Mouse (Mus musculus) forebrain, embryonic 13.5 days (tissue): ENCODE results near the gene Rnft2. TPM values are rescaled to one million over a fixed set of nuclear protein-coding genes. Genes with fewer than 3 reads are reported as not detected.

Source experiments
- ATAC-seq: fragments of 200-750 bp; cut with Nextera tagmentation; 2 replicates; pipeline ENCODE4 v1.8.0; 2017
- H3K27ac ChIP-seq: fragments of 300-500 bp; sonication (generic); 2 replicates; pipeline ENCODE4 v1.5.1; 2015; ENCODE audit warnings: inconsistent platforms, mild to moderate bottlenecking, moderate library complexity
- H3K27me3 ChIP-seq: fragments of 300-500 bp; sonication (generic); 2 replicates; pipeline ENCODE4 v1.6.1; 2015; ENCODE audit warnings: mild to moderate bottlenecking, inconsistent platforms
- H3K36me3 ChIP-seq: fragments of 300-500 bp; sonication (generic); 2 replicates; pipeline ENCODE4 v1.6.1; 2015; ENCODE audit warnings: mild to moderate bottlenecking, inconsistent platforms; ENCODE audit not compliant: poor library complexity, severe bottlenecking
- H3K4me1 ChIP-seq: fragments of 300-500 bp; sonication (generic); 2 replicates; pipeline ENCODE4 v1.6.1; 2015; ENCODE audit warnings: inconsistent platforms
- H3K4me2 ChIP-seq: fragments of 300-500 bp; sonication (generic); 2 replicates; pipeline ENCODE4 v1.6.1; 2015; ENCODE audit warnings: inconsistent platforms, mild to moderate bottlenecking, moderate library complexity
- H3K4me3 ChIP-seq: fragments of 300-500 bp; sonication (generic); 2 replicates; pipeline ENCODE4 v1.5.1; 2015; ENCODE audit warnings: mild to moderate bottlenecking, inconsistent platforms
- H3K9ac ChIP-seq: fragments of 300-500 bp; sonication (generic); 2 replicates; pipeline ENCODE4 v1.6.1; 2015; ENCODE audit warnings: mild to moderate bottlenecking, inconsistent platforms
- H3K9me3 ChIP-seq: fragments of 300-500 bp; sonication (generic); replicated peaks from 2 replicates; pipeline ENCODE4 v1.6.1; 2016; ENCODE audit warnings: inconsistent platforms
- WGBS: fragments of 180-500 bp; shearing (Covaris S2); methylation state at CpG from one replicate; pipeline ENCODE4 v1.1.7; 2015; 5-methylcytosine and 5-hydroxymethylcytosine counted together
- polyA plus RNA-seq: library from polyadenylated mRNA; unstranded; fragments of >200 nt; fragmentation: Nextera tagmentation; extraction: Ambion mirVana; gene quantifications from 2 replicates; pipeline ENCODE4 v1.2.1, GENCODE M21; 2015

Rnft2 gene
- polyA plus RNA-seq, 1 experiment from 2014 or later: 7.0 TPM

- Histone ChIP-seq H3K4me3 (peak overlapping the region; percentile 54), H3K27ac (no peak overlapping the region), H3K9ac (peak overlapping the region; percentile 70), H3K9me3 (no peaks in the 10 kb centered on the region), H3K36me3 (no peaks in the 10 kb centered on the region), H3K27me3 (peaks cover 84% of the 10 kb centered on the region), H3K4me2 (peak overlapping the region; percentile 97), H3K4me1 (peaks cover 31% of the 10 kb centered on the region)
- peak; percentile 58 for ATAC-seq
- under 1% methylated on average over 70 of the region's 117 CpGs for WGBS
These were observed 75.4 kb downstream of the Rnft2 start for GRCm38 (mm10) chr5:118169222-118170221.

GRCm38 (mm10) chr5:118167561-118167995 lies 77.3 kb downstream of the Rnft2 start:
- no peaks in the 10 kb centered on the region for H3K9me3 ChIP-seq
- no peak overlapping the region for H3K4me3 ChIP-seq
- no peak overlapping the region for H3K27ac ChIP-seq
- H3K9ac ChIP-seq: no peak overlapping the region
- 56% methylated on average over 8 of the region's 8 CpGs for WGBS
- peaks cover 81% of the 10 kb centered on the region for H3K27me3 ChIP-seq
- H3K36me3 ChIP-seq: no peaks in the 10 kb centered on the region
- peaks cover 25% of the 10 kb centered on the region for H3K4me1 ChIP-seq
- H3K4me2 ChIP-seq: no peak overlapping the region
- no peak for ATAC-seq

- no peak for ATAC-seq
- Histone ChIP-seq H3K36me3 (no peaks in the 10 kb centered on the region), H3K27me3 (peaks cover 75% of the 10 kb centered on the region)
These were observed 79.5 kb downstream of the Rnft2 start for GRCm38 (mm10) chr5:118165462-118165861.

DNA sequence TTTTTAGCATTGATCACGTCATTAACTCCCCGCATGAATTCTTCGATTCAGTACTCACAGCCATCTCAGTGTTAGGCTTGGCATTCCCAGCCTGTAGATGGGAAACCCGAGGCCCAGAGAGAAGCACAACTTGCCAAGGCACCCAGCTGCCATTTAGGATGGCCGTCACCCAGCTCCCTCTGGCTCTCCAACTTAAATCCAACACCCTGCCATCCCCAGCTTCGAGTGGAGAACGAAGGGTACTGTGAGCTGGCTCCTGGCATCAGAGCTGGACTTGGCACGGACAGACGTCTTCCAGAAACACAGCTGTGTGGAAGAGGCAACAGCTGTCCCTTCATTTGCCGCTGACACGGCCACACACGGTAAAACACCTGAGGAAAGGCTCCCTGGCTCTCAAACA lies 80.3 kb downstream of the Rnft2 start, which contains the start of gene Hrk:
Gene Hrk (plus strand): TSS at position 68 of the 400 bp plus-strand sequence.
- 72% methylated on average over 12 of the region's 12 CpGs for WGBS
- Histone ChIP-seq H3K36me3 (no peaks in the 10 kb centered on the region), H3K4me3 (no peak within 1 kb of the TSS), H3K4me2 (no peak within 1 kb of the TSS), H3K27ac (no peak within 1 kb of the TSS), H3K4me1 (peaks cover 5% of the 10 kb centered on the region; the same call in 1 of the 2 replicates), H3K27me3 (peaks cover 73% of the 10 kb centered on the region), H3K9ac (no peak within 1 kb of the TSS), H3K9me3 (no peaks in the 10 kb centered on the region)
- no peak for ATAC-seq

More at GRCm38 (mm10) chr5:118165462-118165861, 79.5 kb downstream of the Rnft2 start:
- H3K4me1 ChIP-seq: peaks cover 5% of the 10 kb centered on the region; the same call in 1 of the 2 replicates
- no peak overlapping the region for H3K27ac ChIP-seq
- no peaks in the 10 kb centered on the region for H3K9me3 ChIP-seq
- no peak overlapping the region for H3K4me2 ChIP-seq
- no peak overlapping the region for H3K4me3 ChIP-seq
- H3K9ac ChIP-seq: no peak overlapping the region

DNA sequence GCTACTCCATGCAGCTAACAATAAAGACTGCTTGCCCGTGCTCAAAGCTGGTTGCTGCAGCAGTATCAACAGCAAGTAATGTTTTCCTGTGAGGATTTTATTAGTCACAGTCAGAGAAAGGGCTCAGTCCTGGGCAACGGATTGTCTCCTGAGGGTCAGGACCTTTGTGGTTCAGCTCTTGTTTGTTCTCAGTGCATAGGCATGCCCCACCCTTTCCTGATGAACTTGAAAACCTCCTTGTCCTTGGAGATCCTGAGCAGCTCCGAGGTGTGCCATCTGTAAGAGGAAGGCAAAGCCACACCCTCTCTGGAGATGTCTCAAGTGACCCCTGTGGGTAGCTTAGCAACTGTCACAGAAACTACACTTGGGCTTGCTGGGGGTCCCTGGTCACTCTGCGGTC lies 84.2 kb downstream of the Rnft2 start:
- Histone ChIP-seq H3K9ac (no peak overlapping the region), H3K36me3 (no peaks in the 10 kb centered on the region), H3K9me3 (no peaks in the 10 kb centered on the region), H3K4me1 (no peaks in the 10 kb centered on the region), H3K27me3 (peaks cover 43% of the 10 kb centered on the region), H3K27ac (no peak overlapping the region), H3K4me2 (no peak overlapping the region), H3K4me3 (no peak overlapping the region)
- WGBS: 52% methylated on average over 4 of the region's 4 CpGs
- no peak for ATAC-seq

GRCm38 (mm10) chr5:118156976-118157375 lies 87.9 kb downstream of the Rnft2 start:
- Histone ChIP-seq H3K27me3 (peaks cover 17% of the 10 kb centered on the region), H3K4me3 (no peak overlapping the region), H3K4me2 (no peak overlapping the region), H3K27ac (no peak overlapping the region), H3K36me3 (peaks cover 1% of the 10 kb centered on the region), H3K4me1 (peaks cover 20% of the 10 kb centered on the region), H3K9me3 (no peaks in the 10 kb centered on the region), H3K9ac (no peak overlapping the region)
- ATAC-seq: no peak
- 70% methylated on average over 4 of the region's 4 CpGs for WGBS

DNA sequence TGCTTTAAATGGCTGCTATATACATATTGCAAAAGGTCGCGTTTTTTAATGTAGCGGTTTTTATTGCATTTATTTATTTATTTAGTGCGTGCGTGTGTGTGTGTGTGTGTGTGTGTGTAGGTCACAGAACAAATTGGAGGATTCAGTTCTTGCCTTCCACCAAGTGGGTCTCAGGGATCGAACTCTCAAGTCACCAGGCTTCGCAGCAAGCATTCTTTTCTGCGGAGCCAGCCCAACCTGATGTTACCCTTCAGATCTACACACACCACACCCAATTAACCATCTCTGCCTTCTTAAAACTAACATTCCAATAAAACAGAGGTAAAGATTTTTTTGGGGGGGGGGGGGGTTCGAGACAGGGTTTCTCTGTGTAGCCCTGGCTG lies 89.4 kb downstream of the Rnft2 start:
- ATAC-seq: no peak
- Histone ChIP-seq H3K27me3 (peaks cover 8% of the 10 kb centered on the region), H3K4me3 (peak overlapping the region; percentile 92), H3K4me2 (peak overlapping the region; percentile 76), H3K27ac (no peak overlapping the region), H3K9me3 (no peaks in the 10 kb centered on the region), H3K4me1 (peaks cover 20% of the 10 kb centered on the region), H3K9ac (peak overlapping the region; percentile 93), H3K36me3 (peaks cover 9% of the 10 kb centered on the region)
- WGBS: 13% methylated on average over 9 of the region's 9 CpGs

DNA sequence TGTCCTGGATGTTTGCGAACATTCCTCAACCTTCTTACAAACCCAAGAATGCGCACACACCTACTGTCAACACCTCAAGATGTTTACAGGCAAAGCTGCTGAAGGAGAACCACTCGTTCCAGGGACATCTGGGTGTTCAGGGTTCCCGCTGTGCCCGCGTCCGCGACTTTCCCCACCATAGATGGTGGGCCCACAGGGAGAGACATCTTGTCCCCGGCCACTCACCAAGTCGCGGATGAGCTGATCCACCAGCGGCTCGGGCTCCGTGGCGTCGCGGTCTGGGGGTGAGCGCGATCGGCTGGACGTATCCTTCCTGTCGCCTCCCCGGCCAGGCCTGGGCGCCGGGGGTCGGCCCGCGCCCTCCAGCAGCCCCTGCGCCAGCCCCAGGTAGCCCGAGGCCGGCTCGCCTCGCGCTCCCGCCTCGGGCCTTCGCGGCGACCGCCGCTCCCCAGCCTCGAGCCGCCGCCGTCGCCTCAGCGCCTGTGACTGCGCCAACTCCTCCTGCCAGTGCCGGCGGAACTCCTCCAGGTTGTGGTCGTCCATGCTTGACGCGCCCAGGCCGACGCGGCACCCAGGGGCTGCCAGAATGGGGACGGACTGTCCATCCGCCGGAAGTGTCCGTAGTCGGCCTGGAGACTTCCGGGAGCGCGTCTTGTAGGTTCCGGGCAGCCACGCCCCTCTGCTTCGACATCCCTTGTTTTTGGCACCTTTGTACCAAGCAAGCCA lies 89.9 kb downstream of the Rnft2 start, which contains the start of gene Fbxw8:
Gene Fbxw8 (minus strand): TSS at position 626 of the 726 bp plus-strand sequence.
- Histone ChIP-seq H3K36me3 (peaks cover 9% of the 10 kb centered on the region), H3K4me2 (peak within 1 kb of the TSS; percentile 76), H3K4me3 (peak within 1 kb of the TSS; percentile 92), H3K4me1 (peaks cover 20% of the 10 kb centered on the region), H3K27ac (no peak within 1 kb of the TSS), H3K9me3 (no peaks in the 10 kb centered on the region), H3K9ac (peak within 1 kb of the TSS; percentile 93), H3K27me3 (peaks cover 4% of the 10 kb centered on the region; the same call in 1 of the 2 replicates)
- peak; percentile 91 for ATAC-seq
- under 1% methylated on average over 64 of the region's 67 CpGs for WGBS

- Histone ChIP-seq H3K9me3 (no peaks in the 10 kb centered on the region), H3K4me3 (no peak overlapping the region), H3K27ac (no peak overlapping the region), H3K4me1 (peaks cover 39% of the 10 kb centered on the region), H3K4me2 (no peak overlapping the region), H3K27me3 (no peaks in the 10 kb centered on the region), H3K9ac (no peak overlapping the region), H3K36me3 (peaks cover 13% of the 10 kb centered on the region)
- no peak for ATAC-seq
- 78% methylated on average over 3 of the region's 3 CpGs for WGBS
These were observed 95.2 kb downstream of the Rnft2 start for GRCm38 (mm10) chr5:118149711-118150110.

DNA sequence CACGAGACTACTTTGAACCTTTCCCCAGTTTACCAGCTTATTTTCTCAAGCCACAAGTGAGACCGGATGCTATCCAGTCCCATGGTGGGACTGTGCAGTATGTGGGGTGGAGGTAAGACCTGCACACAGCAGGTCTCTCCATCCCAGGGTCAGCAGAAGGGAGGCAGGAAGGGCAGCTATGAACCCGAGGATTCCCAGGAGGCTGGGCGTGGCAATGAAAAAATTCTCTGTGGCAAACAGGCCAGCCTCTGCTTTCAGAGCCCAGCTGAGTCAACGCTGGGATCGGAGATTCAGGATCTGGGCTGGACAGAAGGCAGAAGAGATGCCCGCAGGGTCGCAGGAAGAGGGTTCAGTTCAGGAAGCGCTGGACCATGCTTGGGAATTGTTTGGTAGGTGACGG lies 97.7 kb downstream of the Rnft2 start:
- Histone ChIP-seq H3K9me3 (no peaks in the 10 kb centered on the region), H3K36me3 (peaks cover 20% of the 10 kb centered on the region), H3K4me3 (no peak overlapping the region), H3K4me1 (peaks cover 19% of the 10 kb centered on the region), H3K27me3 (no peaks in the 10 kb centered on the region), H3K9ac (no peak overlapping the region), H3K4me2 (no peak overlapping the region), H3K27ac (0 out of 2 replicates have a peak overlapping the region, but pooled peaks have one; percentile 21)
- no peak for ATAC-seq
- WGBS: 87% methylated on average over 10 of the region's 10 CpGs

DNA sequence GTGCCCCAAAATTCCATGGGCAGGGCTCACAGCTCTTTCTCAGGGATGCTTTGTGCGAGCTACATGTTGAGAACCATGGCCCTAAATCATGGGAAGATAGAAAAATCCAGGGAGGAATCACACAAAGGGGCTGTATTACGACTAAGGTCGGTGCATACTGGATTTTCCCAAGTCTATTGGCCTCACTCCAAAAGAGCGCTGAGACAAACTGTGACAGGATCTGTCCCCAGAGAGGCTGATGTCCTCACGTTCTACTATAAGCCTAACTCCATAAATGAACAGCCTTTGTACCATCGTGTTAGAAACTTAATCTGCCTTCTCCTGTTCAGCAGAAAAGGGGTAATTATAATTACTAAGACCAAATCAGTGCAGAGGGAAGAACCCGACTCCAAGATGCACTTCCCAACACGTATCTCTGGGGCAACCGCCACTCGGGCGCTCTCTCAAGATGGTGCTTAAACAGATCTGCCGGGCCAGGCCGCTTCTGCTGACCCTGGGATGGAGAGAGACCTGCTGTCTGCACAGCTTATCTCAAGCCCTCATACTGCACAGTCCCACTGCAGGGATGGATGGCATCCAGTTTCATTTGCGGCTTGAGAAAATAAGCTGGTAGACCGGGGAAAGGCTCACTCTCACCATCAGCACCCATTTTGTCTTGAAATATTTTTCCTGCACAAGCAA lies 98.8 kb downstream of the Rnft2 start:
- Histone ChIP-seq H3K27me3 (no peaks in the 10 kb centered on the region), H3K4me1 (peaks cover 19% of the 10 kb centered on the region), H3K9me3 (no peaks in the 10 kb centered on the region), H3K4me3 (no peak overlapping the region), H3K4me2 (no peak overlapping the region), H3K9ac (no peak overlapping the region), H3K27ac (peak overlapping the region; percentile 74), H3K36me3 (peaks cover 23% of the 10 kb centered on the region)
- WGBS: 75% methylated on average over 15 of the region's 15 CpGs
- no peak for ATAC-seq
